Mouse (Mus musculus): ENCODE measurements around the gene Ndufaf7. TPM values are rescaled to one million over a fixed set of nuclear protein-coding genes. Genes with fewer than 3 reads are reported as not detected.

Gene Ndufaf7
- total and polyA plus RNA-seq, 3 experiments: 12.6 to 48.4 (median 48.2) TPM

DNA sequence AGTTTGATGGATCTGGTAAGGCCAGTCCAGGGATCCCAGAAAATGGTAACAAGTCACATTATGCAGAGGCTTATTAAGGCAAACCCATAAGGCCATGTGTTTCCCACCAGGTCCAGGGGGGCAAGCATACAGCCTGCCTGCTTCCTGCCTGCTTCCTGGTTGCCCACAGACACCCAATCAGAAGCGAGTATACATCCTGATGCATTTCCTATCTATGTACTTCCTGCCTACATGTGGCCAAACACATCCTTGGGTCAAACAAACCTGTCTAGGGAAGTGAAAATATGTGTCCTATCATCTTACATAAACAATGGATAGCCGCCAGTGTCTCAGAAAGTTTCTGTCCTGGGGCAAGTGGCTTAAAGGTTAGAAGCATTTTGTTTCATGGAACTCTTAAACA lies 33.8 kb upstream of the Ndufaf7 start:
- no peaks in the 10 kb centered on the region for H3K4me1 ChIP-seq (ENCODE audit: control insufficient read depth, insufficient read depth, low read length)
- no peaks in the 10 kb centered on the region for H3K79me2 ChIP-seq (replicated peaks; ENCODE audit: control insufficient read depth, insufficient read depth, low read length)
- H3K4me3 ChIP-seq: no peak overlapping the region
- TF ChIP-seq CTCF (IDR thresholded peaks at IDR 0.05): no peak
- no peak for TF ChIP-seq EP300 (IDR thresholded peaks at IDR 0.05; ENCODE audit: insufficient read depth, low read depth, low read length)
- TF ChIP-seq POLR2A (IDR thresholded peaks at IDR 0.05; ENCODE audit: insufficient read depth, low read depth, low read length): no peak
- no peaks in the 10 kb centered on the region for H3K27me3 ChIP-seq (ENCODE audit: control insufficient read depth, insufficient read depth, low read length)
- H3K9ac ChIP-seq (ENCODE audit: low read depth, low read length): no peak overlapping the region
- intact Hi-C loops (cut with DNase I): no loop called here
- no peak for DNase-seq
- 53% methylated on average over 2 of the region's 2 CpGs for WGBS
- no peak overlapping the region for H3K27ac ChIP-seq
- H3K36me3 ChIP-seq (ENCODE audit: control insufficient read depth, insufficient read depth, low read length): no peaks in the 10 kb centered on the region

DNA sequence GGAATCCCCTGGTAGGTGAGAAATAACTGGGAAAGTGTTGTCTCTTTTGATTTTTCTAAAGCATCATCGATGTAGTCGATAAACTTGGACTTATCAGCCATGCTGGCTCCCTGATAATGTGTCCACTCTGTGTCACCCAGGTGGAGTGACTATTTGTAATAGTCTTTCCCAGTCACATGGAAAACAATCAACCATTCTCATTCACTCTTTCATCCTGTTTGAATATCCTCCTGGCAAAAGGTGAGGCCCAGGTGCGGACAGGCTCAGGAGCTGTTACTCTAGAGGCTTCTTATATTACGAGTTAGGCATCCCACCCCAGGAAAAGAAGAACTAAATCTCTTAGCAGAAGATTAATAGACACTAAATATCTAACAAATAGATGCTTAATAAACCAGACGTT lies 30.0 kb upstream of the Ndufaf7 start, which contains the start of gene Sult6b1:
Sult6b1 (minus strand) TSS at position 101 of the 400 bp plus-strand sequence.
- DNase-seq: no peak
- no peak within 1 kb of the TSS for H3K4me3 ChIP-seq
- no peak for TF ChIP-seq POLR2A (IDR thresholded peaks at IDR 0.05; ENCODE audit: insufficient read depth, low read depth, low read length)
- TF ChIP-seq CTCF (IDR thresholded peaks at IDR 0.05): no peak
- no peak for TF ChIP-seq EP300 (IDR thresholded peaks at IDR 0.05; ENCODE audit: insufficient read depth, low read depth, low read length)
- H3K4me1 ChIP-seq (ENCODE audit: control insufficient read depth, insufficient read depth, low read length): no peaks in the 10 kb centered on the region
- H3K9ac ChIP-seq (ENCODE audit: low read depth, low read length): no peak within 1 kb of the TSS
- H3K79me2 ChIP-seq (replicated peaks; ENCODE audit: control insufficient read depth, insufficient read depth, low read length): no peaks in the 10 kb centered on the region
- intact Hi-C loops (cut with DNase I): no loop called here
- H3K36me3 ChIP-seq (ENCODE audit: control insufficient read depth, insufficient read depth, low read length): no peaks in the 10 kb centered on the region
- H3K27me3 ChIP-seq (ENCODE audit: control insufficient read depth, insufficient read depth, low read length): no peaks in the 10 kb centered on the region
- no peak within 1 kb of the TSS for H3K27ac ChIP-seq
- WGBS: 82% methylated on average over 5 of the region's 5 CpGs

DNA sequence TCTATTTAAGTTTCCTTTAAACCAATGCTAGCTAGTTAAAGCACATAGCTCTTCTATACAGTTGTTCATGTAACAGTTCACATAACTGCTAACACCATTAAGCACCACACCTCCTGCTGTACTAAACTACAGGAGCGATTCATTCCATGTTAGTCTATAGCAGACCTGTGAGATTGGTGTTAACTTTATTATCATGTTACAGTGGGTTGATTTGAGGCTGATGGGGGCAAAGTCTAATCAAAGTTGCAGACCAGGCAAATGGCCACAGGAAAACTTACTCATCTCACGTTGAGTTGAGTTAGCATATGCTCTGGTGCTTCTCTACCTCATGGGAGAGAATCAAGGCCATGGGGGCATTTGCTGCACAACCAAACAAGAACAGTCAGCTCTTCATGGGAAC lies 27.6 kb upstream of the Ndufaf7 start:
- Histone ChIP-seq H3K27me3 (ENCODE audit: control insufficient read depth, insufficient read depth, low read length) (no peaks in the 10 kb centered on the region), H3K27ac (no peak overlapping the region), H3K9ac (ENCODE audit: low read depth, low read length) (no peak overlapping the region), H3K79me2 (replicated peaks; ENCODE audit: control insufficient read depth, insufficient read depth, low read length) (no peaks in the 10 kb centered on the region), H3K4me3 (no peak overlapping the region), H3K36me3 (ENCODE audit: control insufficient read depth, insufficient read depth, low read length) (no peaks in the 10 kb centered on the region), H3K4me1 (ENCODE audit: control insufficient read depth, insufficient read depth, low read length) (no peaks in the 10 kb centered on the region)
- WGBS: 67% methylated on average over 2 of the region's 2 CpGs
- intact Hi-C loops (cut with DNase I): no loop called here
- TF ChIP-seq EP300 (IDR thresholded peaks at IDR 0.05; ENCODE audit: insufficient read depth, low read depth, low read length): no peak
- TF ChIP-seq CTCF (IDR thresholded peaks at IDR 0.05): no peak
- no peak for DNase-seq

DNA sequence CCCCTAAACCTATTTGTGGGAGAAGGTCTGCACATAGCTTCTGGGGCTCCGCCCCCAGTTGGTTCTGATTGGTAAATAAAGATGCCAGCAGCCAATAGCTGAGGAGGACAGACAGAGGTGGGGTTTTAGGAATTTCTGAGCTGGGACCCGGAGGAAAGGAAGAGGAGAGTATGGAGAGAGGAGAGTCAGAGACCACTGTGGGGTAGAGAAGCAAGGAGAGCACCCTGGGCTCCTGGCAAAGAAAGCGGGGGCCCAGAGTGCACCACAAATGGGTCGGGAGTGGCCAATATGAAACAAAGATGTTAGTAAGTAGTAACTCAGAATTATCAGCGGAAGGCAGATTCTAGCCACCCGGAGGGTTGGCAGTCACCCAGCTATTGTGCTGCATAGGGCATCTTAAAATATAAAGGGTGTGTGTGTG lies 24.1 kb upstream of the Ndufaf7 start:
- H3K9ac ChIP-seq (ENCODE audit: low read depth, low read length): no peak overlapping the region
- H3K4me3 ChIP-seq: no peak overlapping the region
- H3K79me2 ChIP-seq (replicated peaks; ENCODE audit: control insufficient read depth, insufficient read depth, low read length): no peaks in the 10 kb centered on the region
- no peaks in the 10 kb centered on the region for H3K36me3 ChIP-seq (ENCODE audit: control insufficient read depth, insufficient read depth, low read length)
- no peak for DNase-seq
- no peak for TF ChIP-seq EP300 (IDR thresholded peaks at IDR 0.05; ENCODE audit: insufficient read depth, low read depth, low read length)
- TF ChIP-seq CTCF (IDR thresholded peaks at IDR 0.05): no peak
- no peak for TF ChIP-seq POLR2A (IDR thresholded peaks at IDR 0.05; ENCODE audit: insufficient read depth, low read depth, low read length)
- peaks cover 2% of the 10 kb centered on the region; the same call in 1 of the 2 replicates for H3K4me1 ChIP-seq (ENCODE audit: control insufficient read depth, insufficient read depth, low read length)
- intact Hi-C loops (cut with DNase I): no loop called here
- no peaks in the 10 kb centered on the region for H3K27me3 ChIP-seq (ENCODE audit: control insufficient read depth, insufficient read depth, low read length)
- H3K27ac ChIP-seq: no peak overlapping the region
- 15% methylated on average over 6 of the region's 6 CpGs for WGBS

DNA sequence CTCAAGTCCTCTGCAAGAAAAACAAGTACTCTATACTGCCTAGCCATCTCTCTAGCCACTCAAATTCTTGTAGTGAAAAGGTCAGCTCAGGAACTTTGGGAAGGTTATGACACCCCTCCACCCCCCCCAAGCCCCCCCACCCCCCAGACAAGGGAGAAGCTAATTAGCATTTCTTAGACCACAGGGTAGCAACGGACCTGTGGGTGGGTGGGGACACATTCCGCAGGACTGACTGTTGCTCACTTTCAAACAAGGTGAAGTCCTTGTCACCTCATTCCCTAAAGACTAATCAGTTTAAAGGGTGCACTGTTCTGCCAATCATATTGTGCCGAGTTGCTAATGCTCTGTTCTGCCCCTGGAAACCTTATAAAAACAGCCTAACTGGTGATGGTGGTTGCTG lies 23.0 kb upstream of the Ndufaf7 start:
- H3K9ac ChIP-seq (ENCODE audit: low read depth, low read length): no peak overlapping the region
- H3K27me3 ChIP-seq (ENCODE audit: control insufficient read depth, insufficient read depth, low read length): no peaks in the 10 kb centered on the region
- H3K79me2 ChIP-seq (replicated peaks; ENCODE audit: control insufficient read depth, insufficient read depth, low read length): no peaks in the 10 kb centered on the region
- H3K36me3 ChIP-seq (ENCODE audit: control insufficient read depth, insufficient read depth, low read length): no peaks in the 10 kb centered on the region
- no peak overlapping the region for H3K4me3 ChIP-seq
- peaks cover 2% of the 10 kb centered on the region; the same call in 1 of the 2 replicates for H3K4me1 ChIP-seq (ENCODE audit: control insufficient read depth, insufficient read depth, low read length)
- TF ChIP-seq EP300 (IDR thresholded peaks at IDR 0.05; ENCODE audit: insufficient read depth, low read depth, low read length) (no peak), CTCF (IDR thresholded peaks at IDR 0.05) (no peak), POLR2A (IDR thresholded peaks at IDR 0.05; ENCODE audit: insufficient read depth, low read depth, low read length) (no peak)
- DNase-seq: no peak
- 77% methylated on average over 3 of the region's 3 CpGs for WGBS
- intact Hi-C loops (cut with DNase I): no loop called here
- no peak overlapping the region for H3K27ac ChIP-seq

DNA sequence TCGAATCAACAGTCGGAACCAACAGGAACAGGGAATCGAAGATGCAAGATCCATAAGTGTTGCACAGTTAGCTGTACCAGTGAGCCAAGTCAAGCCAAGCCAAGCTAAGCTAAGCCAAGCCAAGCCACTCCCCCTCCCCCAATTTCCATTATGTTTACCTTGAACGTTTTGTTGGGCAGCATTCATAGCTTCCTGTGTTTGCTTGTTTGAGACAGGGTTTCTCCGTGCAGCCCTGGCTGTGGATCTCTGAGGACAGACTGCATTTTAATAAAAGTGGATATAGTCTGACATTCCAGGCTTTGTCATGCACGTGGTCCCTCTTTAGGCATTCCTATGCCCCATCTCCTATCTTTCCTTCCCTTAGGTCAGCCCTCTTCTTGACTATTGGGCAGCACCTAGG lies 21.2 kb upstream of the Ndufaf7 start:
- TF ChIP-seq POLR2A (IDR thresholded peaks at IDR 0.05; ENCODE audit: insufficient read depth, low read depth, low read length) (no peak), CTCF (IDR thresholded peaks at IDR 0.05) (no peak), EP300 (IDR thresholded peaks at IDR 0.05; ENCODE audit: insufficient read depth, low read depth, low read length) (no peak)
- no peaks in the 10 kb centered on the region for H3K79me2 ChIP-seq (replicated peaks; ENCODE audit: control insufficient read depth, insufficient read depth, low read length)
- H3K4me1 ChIP-seq (ENCODE audit: control insufficient read depth, insufficient read depth, low read length): peaks cover 2% of the 10 kb centered on the region; the same call in 1 of the 2 replicates
- H3K9ac ChIP-seq (ENCODE audit: low read depth, low read length): peak overlapping the region; percentile 81
- intact Hi-C loops (cut with DNase I): loop anchor here (1.0 kb wide), 1 partner anchor 22 kb away; the partner anchor contains the start of genes Cebpz and Ndufaf7
- 48% methylated on average over 6 of the region's 6 CpGs for WGBS
- no peak for DNase-seq
- no peaks in the 10 kb centered on the region; the same call in 1 of the 2 replicates for H3K36me3 ChIP-seq (ENCODE audit: control insufficient read depth, insufficient read depth, low read length)
- H3K4me3 ChIP-seq: peak overlapping the region; percentile 67
- peak overlapping the region; percentile 82 for H3K27ac ChIP-seq
- no peaks in the 10 kb centered on the region for H3K27me3 ChIP-seq (ENCODE audit: control insufficient read depth, insufficient read depth, low read length)

Data from heart, adult 2 months (tissue).